Mouse (Mus musculus) cerebellum, adult 8-10 months (tissue): Measurements from ENCODE around the gene Adamts4.
"Not testable (repeated sequence)": the region's sequence is repeated elsewhere in the genome, so short reads cannot be mapped to it uniquely, and the experiment has no call there.

Experiments
- DNase-seq: peaks from one replicate; pipeline ENCODE4 v3.0.0; 2022

Adamts4 gene

DNA sequence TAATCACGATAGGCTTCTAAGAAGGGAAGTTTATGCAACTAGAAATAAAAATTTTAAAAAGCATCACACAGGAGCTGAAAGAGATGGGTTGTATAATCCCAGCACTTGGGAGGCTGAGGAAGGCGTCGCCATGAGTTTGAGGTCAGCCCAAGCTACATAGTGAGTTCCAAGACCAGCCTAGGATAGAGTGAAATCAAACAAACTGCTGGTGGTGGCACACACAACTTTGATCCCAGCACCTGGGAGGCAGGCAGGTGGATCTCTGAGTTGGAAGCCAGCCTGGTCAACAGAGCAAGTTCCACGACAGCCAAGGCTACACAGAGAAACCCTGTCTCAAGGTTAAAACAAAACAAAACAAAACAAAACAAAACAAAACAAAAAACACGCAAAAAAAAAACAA lies 17.9 kb upstream of the Adamts4 start:
- DNase-seq, result no peak

DNA sequence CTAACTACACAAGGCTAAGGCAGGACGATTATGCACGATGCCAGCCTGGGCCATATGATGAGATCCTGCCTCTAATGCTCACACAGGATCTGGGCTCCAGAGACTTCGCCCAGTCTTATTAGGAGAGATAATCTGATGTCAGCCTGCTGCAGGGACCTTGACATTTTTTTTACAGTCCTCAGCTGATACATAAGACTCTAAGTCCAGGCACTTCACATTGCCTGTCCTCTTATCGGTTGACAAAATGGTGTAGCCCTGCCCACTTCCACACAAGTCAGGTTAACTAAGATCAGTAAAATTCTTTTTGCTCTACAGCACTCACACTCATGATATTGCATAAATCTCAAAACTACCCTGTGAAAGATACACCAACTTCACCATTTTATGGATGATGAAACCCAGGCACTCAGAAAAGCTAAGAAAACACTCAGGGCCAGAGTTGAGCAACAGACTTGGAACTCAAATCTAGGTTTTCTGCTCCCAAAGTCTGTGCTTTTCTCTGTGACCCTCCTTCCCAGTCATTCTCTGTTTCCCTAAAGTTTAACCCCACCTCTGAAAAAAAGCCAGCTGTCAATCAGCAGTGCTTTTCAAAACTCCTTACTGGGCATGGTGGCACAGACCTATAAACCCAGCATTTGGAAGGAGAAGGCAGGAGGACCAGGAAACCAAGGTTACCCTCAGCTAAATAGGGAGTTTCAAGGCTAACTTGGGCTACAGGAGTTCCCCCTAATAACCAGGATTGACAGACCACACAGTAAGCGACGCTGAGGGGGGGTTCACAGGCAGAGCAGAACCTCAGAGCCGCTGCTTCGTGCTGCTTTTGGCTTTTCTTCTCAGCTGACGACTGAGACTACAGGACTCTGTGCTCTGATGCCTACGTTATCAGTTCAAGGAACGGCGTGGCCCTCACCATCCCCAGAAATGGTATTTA lies 17.2 kb upstream of the Adamts4 start:
- DNase-seq, result no peak

DNA sequence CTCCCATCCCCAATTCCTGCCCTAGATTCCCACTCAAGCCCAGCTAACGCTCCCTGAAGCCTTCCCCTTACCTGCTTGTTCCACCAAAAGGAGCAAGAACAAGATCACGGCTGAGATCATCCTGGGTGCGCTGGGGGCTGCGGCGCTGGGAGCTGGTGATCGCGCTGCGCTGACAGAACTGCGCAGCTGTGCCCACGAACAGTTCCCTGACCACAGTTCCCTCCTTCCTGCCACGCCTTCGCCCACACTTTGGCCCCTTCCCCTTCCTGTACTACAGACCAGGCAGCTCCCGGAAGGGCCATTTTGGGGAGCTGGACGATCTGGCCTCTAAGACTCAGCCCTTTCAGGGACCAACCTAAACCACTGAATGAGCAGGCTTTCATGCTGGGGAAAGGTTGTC lies 16.1 kb upstream of the Adamts4 start, which contains the start of gene Fcer1g:
Gene Fcer1g, minus strand, starts transcription at position 240 of the 400 bp plus-strand sequence.
- DNase-seq, result no peak

GRCm38 (mm10) chr1:171234538-171234937 lies 15.7 kb upstream of the Adamts4 start:
- DNase-seq, result no peak

DNA sequence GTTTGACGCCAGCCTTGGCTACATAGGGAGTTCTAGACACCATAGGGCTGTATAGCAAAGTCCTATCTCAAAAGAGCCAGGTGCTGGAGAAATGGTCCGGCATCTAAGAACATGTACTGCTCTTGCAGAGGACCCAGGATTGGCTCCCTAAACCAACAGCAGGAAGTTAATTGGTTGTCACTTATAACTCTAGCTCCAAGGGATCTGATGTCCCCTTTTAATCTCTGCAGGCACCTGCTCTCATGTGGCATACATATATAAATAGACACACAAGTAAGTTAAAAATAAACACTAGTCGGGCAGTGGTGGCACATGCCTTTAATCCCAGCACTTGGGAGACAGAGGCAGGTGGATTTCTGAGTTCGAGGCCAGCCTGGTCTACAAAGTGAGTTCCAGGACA lies 14.4 kb upstream of the Adamts4 start:
- DNase-seq, result no peak

DNA sequence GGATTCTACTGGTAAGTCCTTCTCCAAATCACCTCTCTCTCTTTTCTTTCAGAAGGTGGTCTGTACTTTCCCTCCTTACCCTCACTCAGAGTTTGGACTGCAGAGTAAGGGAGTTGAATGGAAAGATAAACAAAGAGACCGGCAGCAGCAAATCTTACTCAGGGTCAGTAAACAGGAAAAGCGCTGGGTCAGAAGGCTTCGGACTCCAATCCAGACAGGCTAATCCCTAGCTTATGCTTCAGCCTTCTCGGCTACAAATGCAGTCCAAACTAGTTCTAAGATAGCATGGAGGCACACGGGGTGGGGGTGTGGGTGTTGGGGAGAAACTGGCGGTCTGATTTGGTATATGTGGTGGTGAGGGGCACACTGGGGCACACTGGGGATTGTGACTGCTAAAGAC lies 12.8 kb upstream of the Adamts4 start:
- DNase-seq, result no peak

- DNase-seq, result no peak
Observed at GRCm38 (mm10) chr1:171238463-171238862, 11.8 kb upstream of the Adamts4 start.

GRCm38 (mm10) chr1:171239992-171240744 lies 10.1 kb upstream of the Adamts4 start:
- DNase-seq, result no peak

DNA sequence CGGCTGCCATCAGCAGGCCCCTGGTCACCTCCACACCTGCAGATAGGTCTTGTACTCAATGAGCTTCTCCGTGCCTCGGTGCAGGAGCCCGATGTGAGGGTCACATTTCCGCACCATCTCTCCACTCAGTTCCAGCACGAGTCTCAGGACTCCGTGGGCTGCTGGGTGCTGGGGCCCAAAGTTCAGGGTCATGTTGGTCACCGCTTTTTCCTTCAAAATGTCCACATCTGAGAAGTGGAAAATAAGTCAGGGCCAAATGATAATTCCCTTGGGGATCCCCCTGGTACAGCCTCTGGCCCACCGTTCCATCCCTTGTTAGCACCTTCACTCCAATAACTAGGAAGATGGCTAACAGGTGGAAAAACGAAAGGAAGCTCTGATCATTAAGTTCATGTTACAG lies 9.3 kb upstream of the Adamts4 start:
- DNase-seq, result no peak

- not testable (repeated sequence) for DNase-seq
Observed at GRCm38 (mm10) chr1:171241952-171242351, 8.3 kb upstream of the Adamts4 start.

DNA sequence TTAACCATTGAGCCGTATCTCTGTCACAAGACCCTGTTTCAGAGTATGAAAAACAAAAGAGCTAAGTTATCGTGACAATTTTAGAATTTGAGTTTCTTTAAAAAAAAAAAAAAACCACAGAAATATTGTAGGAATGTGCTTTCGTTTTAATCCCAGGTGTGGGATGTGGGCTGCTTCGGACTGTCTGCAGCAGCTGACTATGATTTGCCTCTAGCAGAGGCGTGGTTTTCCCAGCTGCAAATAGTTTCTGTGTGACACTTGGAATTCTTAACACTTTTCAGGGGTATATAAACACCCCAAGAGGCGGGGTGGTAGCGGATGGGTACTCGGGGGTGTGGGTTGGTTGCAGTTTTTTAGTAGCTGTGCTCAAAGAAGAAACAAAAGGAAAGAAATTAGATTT lies 4.9 kb upstream of the Adamts4 start:
- no peak for DNase-seq

DNA sequence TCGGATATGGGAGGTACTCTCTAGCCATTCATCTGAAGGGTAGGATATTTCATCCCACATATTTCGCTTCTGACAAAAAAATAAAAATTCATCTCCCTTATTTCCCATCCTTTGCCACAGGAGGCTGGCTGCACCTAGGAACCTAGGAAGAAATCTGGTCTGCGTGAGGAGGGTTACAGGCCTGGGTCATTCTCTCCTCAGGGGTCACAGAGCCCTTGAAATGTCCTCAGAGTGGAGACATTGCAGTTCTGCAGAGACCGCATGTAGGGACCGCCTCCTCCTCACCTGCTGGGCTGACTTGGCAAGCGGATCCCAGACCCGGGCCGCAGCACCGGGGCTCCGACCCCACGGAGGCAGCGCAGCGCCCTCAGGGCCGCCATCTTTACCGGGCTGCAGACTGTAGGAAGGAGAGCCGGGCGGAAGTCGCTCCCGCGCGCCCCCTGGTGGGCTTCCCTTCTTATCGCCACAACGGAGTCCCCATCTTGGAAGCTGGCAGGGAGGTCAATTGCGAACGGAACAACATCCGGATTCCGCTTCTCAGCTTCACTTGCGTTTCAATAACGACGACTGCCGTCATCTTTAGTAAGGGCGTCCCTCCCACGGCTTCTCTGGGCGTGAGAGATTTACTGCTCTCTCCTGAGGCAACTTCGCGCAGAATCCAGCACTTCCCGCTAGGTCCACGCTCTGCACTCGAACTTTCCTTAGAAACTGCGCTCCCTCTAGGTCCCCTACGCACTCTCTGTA lies 3.3 kb upstream of the Adamts4 start:
- DNase-seq, result peak; percentile 98

GRCm38 (mm10) chr1:171247453-171247841 lies 2.8 kb upstream of the Adamts4 start:
- DNase-seq, result no peak

GRCm38 (mm10) chr1:171247916-171248315 lies 2.3 kb upstream of the Adamts4 start:
- no peak for DNase-seq

DNA sequence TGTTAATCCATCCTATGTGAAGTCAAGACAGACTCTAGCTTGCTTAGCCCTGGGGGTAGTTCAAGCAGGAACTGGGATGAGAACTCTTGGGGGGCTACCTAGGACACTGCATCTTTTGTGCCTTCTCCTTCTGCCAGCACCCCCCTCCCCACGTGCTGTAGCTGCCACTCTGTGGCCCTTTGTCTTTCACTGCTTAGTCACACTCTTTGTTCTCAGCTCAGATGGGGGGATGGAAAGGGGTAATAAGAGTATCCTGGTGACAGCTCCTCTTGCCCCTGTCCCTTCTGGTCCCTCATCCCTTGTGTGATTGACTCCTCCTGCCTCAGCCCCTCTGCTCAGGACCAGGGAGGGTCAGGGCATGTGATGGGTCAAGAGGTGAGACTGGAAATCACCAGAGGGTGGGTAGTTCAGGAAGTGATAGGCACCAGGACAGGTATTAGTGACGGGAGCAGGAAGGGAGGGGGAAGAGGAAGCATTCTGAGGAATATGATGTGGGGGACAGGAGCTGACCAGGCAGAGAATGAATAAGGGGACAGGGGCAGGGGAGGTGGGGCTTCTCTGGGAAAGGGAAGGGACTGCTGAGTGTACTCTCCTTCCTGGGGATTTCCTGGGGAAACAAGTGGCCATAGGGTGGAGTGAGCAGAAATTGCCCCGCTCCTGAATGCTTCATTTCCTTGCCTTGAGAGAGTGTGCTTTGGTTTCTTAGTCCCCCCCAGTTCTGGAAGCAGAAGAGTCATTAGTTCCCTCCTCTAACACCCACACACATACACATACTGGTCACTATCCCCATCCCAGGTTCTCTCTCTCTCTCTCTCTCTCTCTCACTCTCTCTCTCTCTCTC lies 1.6 kb upstream of the Adamts4 start:
- DNase-seq, result no peak

DNA sequence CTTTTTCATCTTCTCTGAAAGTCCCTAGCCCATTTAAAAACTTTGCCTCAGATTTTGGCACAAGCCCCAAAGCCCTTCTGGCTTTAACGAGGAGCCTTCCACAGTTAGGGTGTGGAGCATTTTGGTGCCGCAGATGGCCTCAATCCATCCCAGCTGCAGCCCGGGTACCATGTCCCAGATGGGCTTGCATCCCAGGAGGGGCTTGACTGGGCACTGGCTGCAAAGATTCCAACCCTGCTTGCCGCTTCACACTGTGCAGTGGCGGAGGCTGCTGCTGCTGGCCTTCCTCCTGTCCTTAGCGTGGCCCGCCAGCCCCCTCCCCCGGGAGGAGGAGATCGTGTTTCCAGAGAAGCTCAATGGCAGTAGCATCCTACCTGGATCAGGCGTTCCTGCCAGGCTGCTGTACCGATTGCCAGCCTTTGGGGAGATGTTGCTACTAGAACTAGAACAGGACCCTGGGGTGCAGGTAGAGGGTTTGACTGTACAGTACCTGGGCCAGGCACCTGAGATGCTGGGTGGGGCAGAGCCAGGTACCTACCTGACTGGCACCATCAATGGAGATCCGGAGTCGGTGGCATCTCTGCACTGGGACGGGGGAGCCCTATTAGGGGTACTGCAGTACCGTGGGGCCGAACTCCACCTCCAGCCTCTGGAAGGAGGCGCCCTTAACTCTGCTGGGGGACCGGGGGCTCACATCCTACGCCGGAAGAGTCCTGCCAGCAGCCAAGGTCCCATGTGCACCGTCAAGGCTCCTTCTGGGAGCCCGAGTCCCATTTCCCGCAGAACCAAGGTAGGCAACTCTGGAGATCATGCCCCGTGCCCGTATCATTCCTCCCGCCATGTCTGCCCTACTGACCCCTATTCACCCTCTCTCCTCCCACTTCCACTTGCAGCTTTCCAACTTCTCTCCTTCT lies 716 bp downstream of the Adamts4 start, which contains the start of gene Ndufs2:
Gene Ndufs2, minus strand, starts transcription at position 709 of the 914 bp plus-strand sequence.
- DNase-seq, result no peak

- no peak for DNase-seq
Observed at GRCm38 (mm10) chr1:171251594-171252324, 1.5 kb downstream of the Adamts4 start.

DNA sequence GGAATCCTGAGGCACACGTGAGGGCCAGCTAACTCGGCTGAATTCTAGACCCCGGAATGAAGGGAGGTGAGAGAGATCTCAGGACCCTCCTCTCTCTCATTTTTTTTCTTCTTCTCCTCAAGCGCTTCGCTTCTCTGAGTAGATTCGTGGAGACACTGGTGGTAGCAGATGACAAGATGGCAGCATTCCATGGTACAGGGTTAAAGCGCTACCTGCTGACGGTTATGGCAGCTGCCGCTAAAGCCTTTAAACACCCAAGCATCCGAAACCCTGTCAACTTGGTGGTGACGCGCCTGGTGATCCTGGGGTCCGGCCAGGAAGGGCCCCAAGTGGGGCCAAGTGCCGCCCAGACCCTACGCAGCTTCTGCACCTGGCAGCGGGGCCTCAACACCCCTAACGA lies 2.2 kb downstream of the Adamts4 start:
- DNase-seq, result no peak

DNA sequence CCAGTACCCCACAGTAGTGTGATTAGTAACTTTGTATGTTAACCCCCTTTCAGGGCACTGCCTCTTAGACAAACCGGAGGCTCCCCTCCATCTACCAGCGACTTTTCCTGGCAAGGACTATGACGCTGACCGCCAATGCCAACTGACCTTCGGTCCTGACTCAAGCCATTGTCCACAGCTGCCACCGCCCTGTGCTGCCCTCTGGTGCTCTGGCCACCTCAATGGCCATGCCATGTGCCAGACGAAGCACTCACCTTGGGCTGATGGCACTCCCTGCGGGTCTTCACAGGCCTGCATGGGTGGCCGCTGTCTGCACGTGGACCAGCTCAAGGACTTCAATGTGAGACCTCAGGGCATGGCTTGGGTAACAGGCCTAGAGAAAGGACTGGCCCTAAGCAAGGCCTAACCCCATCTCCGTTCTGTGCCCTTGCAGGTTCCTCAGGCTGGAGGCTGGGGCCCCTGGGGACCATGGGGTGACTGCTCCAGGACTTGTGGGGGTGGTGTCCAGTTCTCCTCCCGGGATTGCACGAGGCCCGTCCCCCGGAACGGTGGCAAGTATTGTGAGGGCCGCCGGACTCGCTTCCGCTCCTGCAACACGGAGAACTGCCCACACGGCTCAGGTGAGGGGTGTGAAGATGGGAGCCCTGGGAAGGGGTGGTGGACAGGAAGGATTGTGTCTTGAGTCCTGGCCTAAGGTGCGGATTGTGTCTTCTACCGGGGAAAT lies 6.0 kb downstream of the Adamts4 start:
- no peak for DNase-seq
